Mouse (Mus musculus) CD8-positive naive resting alpha-beta T cell, adult 2 months (primary cell): ENCODE results near the gene Plk5.

ENCODE experiments used
- DNase-seq, 2 experiments: peaks; one replicate each; pipeline ENCODE4 v3.0.0; 2022; ENCODE audit warnings: low read depth in 2 of 2, low spot score in 2 of 2

Gene Plk5

GRCm38 (mm10) chr10:80356737-80357136 is 478 bp downstream of the Plk5 start:
- DNase-seq = no peak

GRCm38 (mm10) chr10:80357336-80357735 is 1.1 kb downstream of the Plk5 start:
- no peak for DNase-seq

- DNase-seq = no peak
Measured at GRCm38 (mm10) chr10:80357994-80358639, 1.9 kb downstream of the Plk5 start.

- DNase-seq = no peak
Measured at GRCm38 (mm10) chr10:80363734-80364133, 7.5 kb downstream of the Plk5 start.

- DNase-seq = no peak
Measured at GRCm38 (mm10) chr10:80365736-80366135, 9.5 kb downstream of the Plk5 start.

- no peak for DNase-seq
Measured at GRCm38 (mm10) chr10:80367954-80368353, 11.7 kb downstream of the Plk5 start.

- DNase-seq = no peak
Measured at GRCm38 (mm10) chr10:80368392-80368791, 12.1 kb downstream of the Plk5 start.

- peak; percentile 29 to 49 for DNase-seq
Measured at GRCm38 (mm10) chr10:80369995-80370747, 13.9 kb downstream of the Plk5 start.

- peak in 1 of 2 experiments; percentile 32 for DNase-seq
Measured at GRCm38 (mm10) chr10:80371411-80371966, 15.2 kb downstream of the Plk5 start.

- no peak for DNase-seq
Measured at GRCm38 (mm10) chr10:80371983-80372382, 15.7 kb downstream of the Plk5 start.

GRCm38 (mm10) chr10:80372706-80373105 is 16.4 kb downstream of the Plk5 start:
- DNase-seq = no peak

GRCm38 (mm10) chr10:80374063-80374462 is 17.8 kb downstream of the Plk5 start:
- DNase-seq = peak; percentile 69 to 73

GRCm38 (mm10) chr10:80376160-80376559 is 19.9 kb downstream of the Plk5 start:
- peak; percentile 87 to 92 for DNase-seq

- peak; percentile 46 for DNase-seq
Measured at GRCm38 (mm10) chr10:80377716-80378115, 21.5 kb downstream of the Plk5 start.

- no peak for DNase-seq
Measured at GRCm38 (mm10) chr10:80382641-80383365, 26.5 kb downstream of the Plk5 start.

GRCm38 (mm10) chr10:80383431-80383830 is 27.2 kb downstream of the Plk5 start:
- no peak for DNase-seq

- DNase-seq = no peak
Measured at GRCm38 (mm10) chr10:80384115-80384639, 27.9 kb downstream of the Plk5 start.

- DNase-seq = no peak
Measured at GRCm38 (mm10) chr10:80384709-80385108, 28.4 kb downstream of the Plk5 start.

GRCm38 (mm10) chr10:80385310-80385709 is 29.1 kb downstream of the Plk5 start:
- no peak for DNase-seq

GRCm38 (mm10) chr10:80385811-80386734 is 29.8 kb downstream of the Plk5 start:
- DNase-seq = no peak
